Mouse (Mus musculus) monocyte, adult 59 days (primary cell): ENCODE measurements around the gene Syt13. TPM values are rescaled to one million over a fixed set of nuclear protein-coding genes. Genes with fewer than 3 reads are reported as not detected.

Source experiments
- total RNA-seq, 2 experiments: library from RNA; stranded (reverse); gene quantifications; one replicate each; pipeline ENCODE4 v1.2.4; 2023

Syt13 gene
- total RNA-seq = not detected

DNA sequence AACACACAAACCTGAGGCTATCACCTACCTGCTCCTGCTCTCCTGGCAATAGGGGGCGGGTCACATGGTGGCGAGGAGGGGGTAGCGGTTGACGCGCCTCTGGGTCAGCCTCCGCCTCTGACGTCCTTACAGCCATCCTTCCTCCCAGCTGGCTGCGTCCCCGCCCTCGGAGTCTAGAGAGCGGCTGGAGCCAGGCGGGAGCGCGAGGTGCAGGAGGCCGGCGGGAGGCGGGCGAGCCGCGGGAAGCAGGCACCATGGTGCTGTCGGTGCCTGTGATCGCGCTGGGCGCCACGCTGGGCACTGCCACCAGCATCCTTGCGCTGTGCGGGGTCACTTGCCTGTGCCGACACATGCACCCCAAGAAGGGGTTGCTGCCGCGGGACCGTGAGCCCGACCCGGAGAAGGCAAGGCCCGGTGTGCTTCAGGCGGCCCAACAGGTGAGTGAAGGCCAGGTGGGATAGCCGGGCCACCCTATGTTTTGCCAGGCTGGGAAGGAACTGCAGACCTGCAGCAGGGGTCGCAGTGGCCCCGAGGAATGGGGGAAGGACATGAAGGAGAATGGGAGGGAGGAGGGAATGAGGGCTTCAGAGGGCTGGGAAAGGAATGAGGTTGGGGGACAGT, at the start of gene Syt13:
Gene Syt13 (plus strand): TSS at position 166 of the 621 bp plus-strand sequence.

Other genes starting within 250 kb of the Syt13 start
- 1 to 10 TPM; 7.0 to 8.3 TPM for gene Prdm11, start 131.1 kb downstream of the Syt13 start, total RNA-seq